Mouse (Mus musculus) liver, adult 2 months (tissue): ENCODE measurements around the gene Krtap29-1.

ENCODE experiments used
- CTCF ChIP-seq: fragments of 200-500 bp; IDR thresholded peaks from 2 replicates; pipeline ENCODE4 v1.5.1; 2011; ENCODE audit warnings: low read depth, low read length, control low read depth
- POLR2A ChIP-seq: fragments of 200-500 bp; IDR thresholded peaks from 2 replicates; pipeline ENCODE4 v1.6.1; 2011; ENCODE audit warnings: low read length, control low read depth; ENCODE audit not compliant: insufficient read depth; ENCODE audit errors: extremely low read depth

- TF ChIP-seq CTCF (no peak), POLR2A (no peak)
Measured at GRCm38 (mm10) chr11:99993620-99994383, 14.9 kb upstream of the Krtap29-1 start, which contains the start of gene Krtap17-1.
